Mouse (Mus musculus) heart, adult 2 months (tissue): ENCODE data around the gene Brd3.
A peak's percentile ranks its signal among the peaks of the same experiment; 100 is the strongest.

Experiments
- CTCF ChIP-seq: fragments of 200-600 bp; IDR thresholded peaks from 2 replicates; pipeline ENCODE4 v1.8.1; 2022; ENCODE audit warnings: antibody characterized with exemption, mild to moderate bottlenecking, moderate library complexity
- EP300 ChIP-seq: fragments of 200-500 bp; IDR thresholded peaks from 2 replicates; pipeline ENCODE4 v1.6.1; 2011; ENCODE audit warnings: low read depth, low read length, control low read depth; ENCODE audit not compliant: insufficient read depth

DNA sequence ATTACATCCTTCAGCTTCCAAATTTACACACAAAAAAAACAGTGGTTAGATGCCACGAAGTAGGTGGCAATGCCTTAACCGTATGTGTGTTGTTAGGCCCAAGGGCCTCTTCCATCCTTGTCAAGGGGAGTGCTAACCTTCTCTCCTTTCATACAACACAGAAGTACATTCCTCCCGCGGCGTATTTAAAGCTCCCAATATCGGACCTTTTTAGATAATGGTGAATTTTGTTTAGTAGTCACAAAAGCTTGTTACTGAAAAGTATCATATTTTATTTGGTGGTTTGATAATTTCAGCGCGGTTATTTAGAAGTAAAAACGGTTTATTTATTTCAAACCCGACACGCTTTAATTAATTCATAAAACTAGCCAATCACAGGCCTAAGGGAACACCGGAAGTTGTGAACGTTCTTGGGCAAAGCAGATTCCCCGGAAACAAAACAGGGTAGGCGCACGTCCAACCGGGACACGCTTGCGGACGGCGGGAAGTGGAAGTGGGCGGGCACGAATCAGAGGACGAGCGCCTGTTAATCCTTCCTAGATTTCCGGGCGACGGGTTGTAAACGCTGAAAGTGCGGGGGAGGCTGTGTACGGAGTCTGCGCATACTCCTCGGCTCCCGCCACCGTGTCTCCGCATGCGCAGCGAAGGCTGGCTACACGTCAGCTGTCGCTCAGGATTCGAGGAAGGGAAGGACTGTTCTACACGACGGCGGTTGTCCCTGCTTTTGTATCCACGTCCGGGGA lies 32.5 kb upstream of the Brd3 start:
- TF ChIP-seq CTCF (no peak), EP300 (peak; percentile 95)
